Mouse (Mus musculus) spleen, postnatal 10 days (tissue): ENCODE data around the gene Pkd1.

Experiments used
- DNase-seq, 2 experiments: peaks; one replicate each; pipeline ENCODE4 v3.0.0; 2021 to 2022; ENCODE audit warnings: low spot score in 2 of 2

Gene Pkd1

GRCm38 (mm10) chr17:24644875-24645721 is 95.5 kb downstream of the Pkd1 start:
- no peak for DNase-seq

- DNase-seq, result no peak
Measured at GRCm38 (mm10) chr17:24645916-24646315, 96.3 kb downstream of the Pkd1 start.
